Mouse (Mus musculus) heart, embryonic 11.5 days (tissue): ENCODE measurements around the gene Ggps1. TPM values are rescaled to one million over a fixed set of nuclear protein-coding genes. Genes with fewer than 3 reads are reported as not detected.
"Not testable (repeated sequence)": the region's sequence is repeated elsewhere in the genome, so short reads cannot be mapped to it uniquely, and the experiment has no call there.

ENCODE experiments used
- ATAC-seq: fragments of 200-750 bp; cut with Nextera tagmentation; replicated peaks from 2 replicates; pipeline ENCODE4 v1.8.0; 2017; ENCODE audit warnings: moderate library complexity; ENCODE audit not compliant: insufficient number of reproducible peaks, low FRiP score, low TSS enrichment
- H3K27ac ChIP-seq: fragments of 300-500 bp; sonication (generic); 2 replicates; pipeline ENCODE4 v1.5.1; 2014; ENCODE audit warnings: mild to moderate bottlenecking, low read depth, low read length
- H3K27me3 ChIP-seq: fragments of 300-500 bp; sonication (generic); 2 replicates; pipeline ENCODE4 v1.6.1; 2014; ENCODE audit warnings: mild to moderate bottlenecking, low read length, mixed read lengths; ENCODE audit not compliant: control insufficient read depth, insufficient read depth
- H3K36me3 ChIP-seq: fragments of 300-500 bp; sonication (generic); 2 replicates; pipeline ENCODE4 v1.6.1; 2014; ENCODE audit warnings: mild to moderate bottlenecking, low read length, moderate library complexity, mixed read lengths; ENCODE audit not compliant: control insufficient read depth, insufficient read depth
- H3K4me1 ChIP-seq: fragments of 300-500 bp; sonication (generic); 2 replicates; pipeline ENCODE4 v1.6.1; 2014; ENCODE audit warnings: low read length; ENCODE audit not compliant: control insufficient read depth, insufficient read depth
- H3K4me2 ChIP-seq: fragments of 300-500 bp; sonication (generic); 2 replicates; pipeline ENCODE4 v1.6.1; 2014; ENCODE audit warnings: mild to moderate bottlenecking, moderate library complexity
- H3K4me3 ChIP-seq: fragments of 300-500 bp; sonication (generic); 2 replicates; pipeline ENCODE4 v1.5.1; 2014; ENCODE audit warnings: low read depth, low read length
- H3K9ac ChIP-seq: fragments of 300-500 bp; sonication (generic); 2 replicates; pipeline ENCODE4 v1.6.1; 2014; ENCODE audit warnings: mild to moderate bottlenecking, low read depth, low read length, moderate library complexity
- H3K9me3 ChIP-seq: fragments of 300-500 bp; sonication (generic); replicated peaks from 2 replicates; pipeline ENCODE4 v1.6.1; 2016; ENCODE audit warnings: low read length; ENCODE audit not compliant: control insufficient read depth
- WGBS: fragments of 180-500 bp; shearing (Covaris S2); extraction: QIAGEN DNeasy Blood & Tissue Kit; methylation state at CpG from one replicate; pipeline ENCODE4 v1.1.7; 2014; ENCODE audit not compliant: insufficient replicate concordance; 5-methylcytosine and 5-hydroxymethylcytosine counted together
- polyA plus RNA-seq: library from polyadenylated mRNA; unstranded; fragments of >200 nt; fragmentation: Nextera tagmentation; extraction: Ambion mirVana; gene quantifications from 2 replicates; pipeline ENCODE4 v1.2.1, GENCODE M21; 2014

The Ggps1 gene
- polyA plus RNA-seq, 1 experiment from 2014 or later: 41.8 TPM

DNA sequence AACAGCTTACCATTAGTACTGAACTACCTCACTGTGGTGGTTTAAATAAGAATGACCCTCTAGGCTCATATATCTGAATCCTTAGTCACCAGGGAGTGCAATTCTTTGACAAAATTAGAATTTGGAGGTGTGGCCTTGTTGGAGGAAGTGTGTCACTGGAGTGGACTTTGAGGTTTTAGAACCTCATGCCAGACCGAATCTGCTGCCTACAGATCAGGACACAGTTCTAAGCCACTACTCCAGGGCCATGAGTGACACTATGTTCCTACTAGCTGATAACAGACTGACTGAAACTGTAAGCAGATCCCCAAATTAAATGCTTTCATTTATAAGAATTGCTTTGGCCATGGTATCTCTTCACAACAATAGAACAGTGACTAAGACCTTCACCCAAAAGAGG lies 13.4 kb downstream of the Ggps1 start:
- Histone ChIP-seq H3K27me3 (no peaks in the 10 kb centered on the region), H3K4me3 (no peak overlapping the region), H3K4me1 (no peaks in the 10 kb centered on the region), H3K27ac (no peak overlapping the region), H3K36me3 (peaks cover 34% of the 10 kb centered on the region), H3K9ac (no peak overlapping the region), H3K9me3 (no peaks in the 10 kb centered on the region), H3K4me2 (no peak overlapping the region)
- ATAC-seq: no peak
- 79% methylated on average over 1 of the region's 1 CpGs for whole genome bisulfite sequencing

DNA sequence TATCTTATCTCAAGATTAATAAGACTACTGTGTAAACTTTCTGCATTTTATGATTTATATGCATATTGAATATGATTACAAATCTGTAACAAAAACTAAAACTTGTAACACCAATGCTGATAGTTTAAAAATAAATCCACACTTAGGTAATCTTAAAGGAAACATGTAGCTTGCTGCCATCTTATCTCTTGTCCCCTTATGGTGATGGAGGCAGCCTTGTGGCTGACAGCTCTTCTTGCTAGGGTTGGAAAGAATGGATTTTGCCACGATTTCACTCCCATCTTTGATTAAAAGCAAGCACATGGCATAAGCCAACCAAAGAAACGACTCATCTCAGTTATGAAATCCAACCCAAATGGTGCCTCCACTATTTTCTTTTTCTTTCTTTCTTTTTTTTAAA lies 18.8 kb downstream of the Ggps1 start:
- Histone ChIP-seq H3K9ac (no peak overlapping the region), H3K27ac (no peak overlapping the region), H3K4me1 (no peaks in the 10 kb centered on the region; the same call in 1 of the 2 replicates), H3K36me3 (peaks cover 14% of the 10 kb centered on the region), H3K4me2 (no peak overlapping the region), H3K4me3 (no peak overlapping the region), H3K9me3 (no peaks in the 10 kb centered on the region), H3K27me3 (no peaks in the 10 kb centered on the region)
- ATAC-seq: no peak
- 52% methylated on average over 2 of the region's 2 CpGs for WGBS

DNA sequence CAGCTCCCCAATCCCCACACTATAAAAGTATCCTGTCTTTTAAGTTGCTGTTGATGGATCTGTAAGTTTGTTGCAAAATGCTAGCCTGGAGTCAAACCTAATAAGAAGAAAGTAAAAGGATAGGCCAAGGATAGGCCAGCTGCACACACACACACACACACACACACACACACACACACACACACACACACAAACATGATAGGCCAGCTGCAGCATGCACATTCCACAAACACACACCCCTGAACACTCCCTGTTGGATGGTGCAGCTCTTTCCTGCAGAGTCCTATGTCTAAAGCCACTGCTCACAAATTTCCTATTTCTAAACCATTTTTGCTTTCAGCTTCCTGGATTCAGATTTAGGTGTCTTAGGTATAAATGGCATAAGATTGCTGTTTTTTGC lies 19.4 kb downstream of the Ggps1 start:
- Histone ChIP-seq H3K36me3 (peaks cover 7% of the 10 kb centered on the region), H3K9ac (no peak overlapping the region), H3K4me2 (no peak overlapping the region), H3K4me3 (no peak overlapping the region), H3K27me3 (no peaks in the 10 kb centered on the region), H3K4me1 (no peaks in the 10 kb centered on the region; the same call in 1 of the 2 replicates), H3K9me3 (no peaks in the 10 kb centered on the region), H3K27ac (no peak overlapping the region)
- ATAC-seq: no peak

DNA sequence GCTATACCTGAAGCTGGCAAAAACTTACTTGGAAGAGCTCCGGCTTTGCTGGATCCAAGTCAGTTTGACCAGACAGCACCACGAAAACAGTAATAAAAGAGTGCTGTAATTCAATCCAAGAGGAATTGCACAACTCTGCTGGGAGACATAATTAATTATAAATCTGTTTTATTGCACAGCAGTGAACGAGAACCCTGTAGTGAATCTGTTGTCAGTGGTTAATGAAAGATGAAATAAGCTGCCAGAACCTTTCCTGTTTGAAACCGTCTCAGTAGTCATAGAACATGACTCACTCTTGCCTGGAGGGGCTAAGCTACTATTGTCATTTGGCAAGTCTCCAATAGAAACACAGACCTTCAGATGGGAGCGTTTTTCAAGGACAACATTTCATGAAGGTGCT lies 23.1 kb downstream of the Ggps1 start:
- peaks cover 6% of the 10 kb centered on the region; the same call in 1 of the 2 replicates for H3K4me1 ChIP-seq
- H3K4me2 ChIP-seq: peak overlapping the region; percentile 92
- H3K27me3 ChIP-seq: no peaks in the 10 kb centered on the region
- peak overlapping the region; percentile 76 for H3K4me3 ChIP-seq
- H3K9me3 ChIP-seq: no peaks in the 10 kb centered on the region
- 50% methylated on average over 5 of the region's 5 CpGs for WGBS
- ATAC-seq: no peak
- H3K36me3 ChIP-seq: no peaks in the 10 kb centered on the region; the same call in 1 of the 2 replicates
- H3K27ac ChIP-seq: peak overlapping the region; percentile 97
- H3K9ac ChIP-seq: peak overlapping the region; percentile 95

DNA sequence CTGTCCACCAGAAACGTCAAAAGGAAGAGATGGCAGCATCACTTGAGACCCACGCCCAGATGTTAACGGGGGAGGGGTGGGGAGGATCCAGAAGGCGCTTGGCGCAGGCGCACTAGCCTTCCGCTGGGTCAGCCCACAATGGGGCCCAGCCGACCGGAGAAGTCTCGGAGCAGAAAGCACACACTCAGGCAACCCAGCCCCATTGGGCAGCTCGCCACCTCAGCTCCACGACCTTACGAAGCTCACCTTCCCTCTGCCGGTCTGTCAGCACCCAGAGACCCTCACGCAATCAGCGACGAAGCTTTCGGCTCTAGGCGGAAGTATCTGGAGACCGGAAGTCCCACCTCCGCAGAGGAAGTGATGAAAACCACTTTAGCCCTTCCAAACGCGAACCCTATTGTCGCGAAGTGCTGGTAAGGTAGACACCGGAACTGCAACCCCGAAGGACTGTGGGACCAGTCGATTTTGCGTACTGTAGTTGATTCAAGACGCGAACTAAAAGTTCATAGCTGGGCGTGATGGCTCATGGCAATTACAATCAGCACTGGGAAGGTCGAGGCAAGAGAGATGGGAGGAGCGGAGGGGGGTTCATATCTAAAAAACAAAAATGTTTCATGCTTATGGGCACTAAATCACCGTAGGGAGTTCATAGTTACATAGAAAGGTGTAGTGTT lies 23.9 kb downstream of the Ggps1 start, which contains the start of gene Tbce:
TSS of gene Tbce (minus strand) at position 347 of the 674 bp plus-strand sequence.
- H3K9me3 ChIP-seq: no peaks in the 10 kb centered on the region
- no peaks in the 10 kb centered on the region for H3K27me3 ChIP-seq
- H3K4me2 ChIP-seq: peak within 1 kb of the TSS; percentile 92
- ATAC-seq: peak; percentile 95
- H3K4me3 ChIP-seq: peak within 1 kb of the TSS; percentile 76
- peaks cover 6% of the 10 kb centered on the region; the same call in 1 of the 2 replicates for H3K4me1 ChIP-seq
- peak within 1 kb of the TSS; percentile 95 for H3K9ac ChIP-seq
- peak within 1 kb of the TSS; percentile 97 for H3K27ac ChIP-seq
- H3K36me3 ChIP-seq: no peaks in the 10 kb centered on the region; the same call in 1 of the 2 replicates
- under 1% methylated on average over 35 of the region's 35 CpGs for WGBS

DNA sequence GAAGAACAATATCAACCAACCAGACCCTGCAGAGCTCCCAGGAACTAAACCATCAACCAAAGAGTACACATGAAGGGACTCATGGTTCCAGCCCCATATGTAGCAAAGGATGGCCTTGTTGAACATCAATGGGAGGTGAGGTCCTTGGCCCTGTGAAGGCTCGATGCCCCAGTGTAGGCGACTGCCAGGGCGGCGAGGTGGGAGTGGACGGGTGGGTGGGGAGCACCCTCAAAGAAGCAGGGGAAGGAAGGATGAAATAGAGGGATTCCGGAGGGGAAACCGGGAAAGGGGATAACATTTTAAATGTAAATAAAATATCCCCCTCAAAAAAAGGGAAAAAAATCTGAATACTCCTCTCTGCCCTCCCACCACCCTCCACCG lies 24.4 kb downstream of the Ggps1 start:
- 4% methylated on average over 8 of the region's 8 CpGs for WGBS

DNA sequence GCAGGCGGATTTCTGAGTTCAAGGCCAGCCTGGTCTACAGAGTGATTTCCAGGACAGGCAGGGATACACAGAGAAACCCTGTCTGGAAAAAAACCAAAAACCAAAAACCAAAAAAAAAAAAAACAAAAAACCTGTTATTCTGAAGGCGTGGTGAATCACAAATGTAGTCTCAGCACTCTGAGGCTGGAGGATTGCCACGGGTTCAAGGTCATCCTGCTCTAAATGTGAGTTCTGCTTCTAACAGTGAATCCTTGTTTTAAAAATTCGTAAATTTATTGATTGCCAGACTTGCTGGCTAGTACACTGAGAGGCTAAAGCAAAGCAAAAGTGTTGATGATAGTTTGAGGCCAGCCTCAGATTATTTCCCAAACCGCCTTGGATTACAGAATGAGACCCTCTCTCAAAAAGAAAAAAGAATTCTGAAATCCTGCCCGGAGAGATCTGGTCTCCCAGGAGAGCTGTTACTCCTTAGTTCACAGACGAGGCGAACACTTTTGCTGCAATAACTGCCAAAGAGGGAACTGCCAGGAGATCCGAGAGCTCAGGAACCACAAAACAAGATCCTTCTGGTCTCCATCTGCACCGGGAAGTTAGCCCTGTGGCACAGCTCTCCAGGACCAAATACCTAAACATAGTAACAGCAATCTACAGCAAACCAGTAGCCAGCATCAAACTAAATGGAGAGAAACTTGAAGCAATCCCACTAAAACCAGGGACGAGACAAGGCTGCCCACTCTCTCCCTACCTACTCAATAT lies 27.2 kb downstream of the Ggps1 start:
- Histone ChIP-seq H3K4me1 (peaks cover 6% of the 10 kb centered on the region; the same call in 1 of the 2 replicates), H3K27ac (no peak overlapping the region), H3K36me3 (no peaks in the 10 kb centered on the region), H3K4me3 (no peak overlapping the region), H3K27me3 (no peaks in the 10 kb centered on the region), H3K9ac (no peak overlapping the region), H3K4me2 (no peak overlapping the region), H3K9me3 (no peaks in the 10 kb centered on the region)
- no peak for ATAC-seq
- WGBS: 92% methylated on average over 11 of the region's 11 CpGs

More for the DNA sequence above, 24.4 kb downstream of the Ggps1 start:
- Histone ChIP-seq H3K9me3 (no peaks in the 10 kb centered on the region), H3K4me2 (peak overlapping the region; percentile 92), H3K36me3 (no peaks in the 10 kb centered on the region; the same call in 1 of the 2 replicates), H3K27ac (peak overlapping the region; percentile 97), H3K4me3 (peak overlapping the region; percentile 76), H3K27me3 (no peaks in the 10 kb centered on the region), H3K9ac (peak overlapping the region; percentile 95), H3K4me1 (peaks cover 6% of the 10 kb centered on the region; the same call in 1 of the 2 replicates)
- peak; percentile 15; the same call in 1 of the 2 replicates for ATAC-seq

DNA sequence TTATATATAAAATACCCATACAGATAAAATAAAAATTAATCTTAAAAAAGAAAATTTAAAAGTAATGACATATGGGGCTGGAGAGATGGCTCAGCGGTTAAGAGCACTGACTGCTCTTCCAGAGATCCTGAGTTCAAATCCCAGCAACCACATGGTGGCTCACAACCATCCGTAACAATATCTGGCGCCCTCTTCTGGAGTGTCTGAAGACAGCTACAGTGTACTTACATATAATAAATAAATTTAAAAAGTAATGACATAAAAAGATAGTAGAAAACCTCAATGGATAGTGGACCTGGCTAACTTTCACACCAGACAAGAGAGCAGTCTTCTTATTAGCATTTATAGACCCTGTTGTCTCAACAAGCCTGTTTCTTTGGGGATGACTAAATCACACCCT lies 27.9 kb downstream of the Ggps1 start:
- not testable (repeated sequence) for H3K4me1 ChIP-seq, H3K9me3 ChIP-seq, H3K4me3 ChIP-seq, H3K27ac ChIP-seq, H3K9ac ChIP-seq, H3K4me2 ChIP-seq, H3K27me3 ChIP-seq, H3K36me3 ChIP-seq, ATAC-seq
- WGBS: 76% methylated on average over 3 of the region's 3 CpGs
